Mouse (Mus musculus) macrophage (primary cell): ENCODE data around the gene Hbb-y. TPM values are rescaled to one million over a fixed set of nuclear protein-coding genes. Genes with fewer than 3 reads are reported as not detected.

Experiments used
- H3K27ac ChIP-seq: fragments of 350-480 bp; formaldehyde crosslinking; 2 replicates; pipeline ENCODE4 v1.9.0; 2021
- H3K36me3 ChIP-seq: fragments of 350-480 bp; formaldehyde crosslinking; 2 replicates; pipeline ENCODE4 v1.9.0; 2021; ENCODE audit errors: inconsistent target
- H3K4me3 ChIP-seq: fragments of 350-480 bp; formaldehyde crosslinking; 2 replicates; pipeline ENCODE4 v1.9.0; 2021; ENCODE audit errors: inconsistent target
- H3K79me2 ChIP-seq: fragments of 350-480 bp; formaldehyde crosslinking; 2 replicates; pipeline ENCODE4 v1.9.0; 2021; ENCODE audit errors: inconsistent target
- WGBS: methylation state at CpG from one replicate; pipeline ENCODE4 v1.1.7; 2026; ENCODE audit warnings: inconsistent platforms; ENCODE audit not compliant: missing documents; 5-methylcytosine and 5-hydroxymethylcytosine counted together
- polyA plus RNA-seq: library from polyadenylated mRNA; stranded (reverse); fragments of 250-400 nt; gene quantifications from 3 replicates; pipeline ENCODE4 v1.2.4, GENCODE M21; 2018; ENCODE audit warnings: inconsistent platforms
- total RNA-seq, 78 experiments: library from RNA; depleted of rRNA; stranded (reverse); fragments of 250-400 nt; gene quantifications; 1 replicate in 9 of 78; 2 replicates in 24 of 78; 3 replicates in 43 of 78; 4 replicates in 2 of 78; pipeline ENCODE4 v1.2.4; 2018; ENCODE audit warnings: inconsistent platforms in 56 of 78

The Hbb-y gene
- not detected for total RNA-seq (2018; cell fraction: chromatin; rRNA removed)
- not detected for total RNA-seq (2018; cell fraction: cytosol; rRNA removed)
- not detected for total RNA-seq (2018; cell fraction: nucleus; rRNA removed)
- not detected in 3 replicates for polyA plus RNA-seq

GRCm38 (mm10) chr7:103853090-103853489 is at the start of gene Hbb-y:
Gene Hbb-y, minus strand, starts transcription at chr7:103853216.
- H3K36me3 ChIP-seq, result no peaks in the 10 kb centered on the region
- no peak within 1 kb of the TSS for H3K4me3 ChIP-seq
- 92% methylated on average over 2 of the region's 2 CpGs for WGBS
- H3K79me2 ChIP-seq, result no peaks in the 10 kb centered on the region
- no peak within 1 kb of the TSS for H3K27ac ChIP-seq

GRCm38 (mm10) chr7:103894385-103894784 is 41.4 kb upstream of the Hbb-y start, which contains the start of gene Olfr64:
Gene Olfr64, minus strand, starts transcription at chr7:103894485.
- no peak within 1 kb of the TSS for H3K27ac ChIP-seq
- no peak within 1 kb of the TSS for H3K4me3 ChIP-seq
- no peaks in the 10 kb centered on the region for H3K36me3 ChIP-seq
- no peaks in the 10 kb centered on the region for H3K79me2 ChIP-seq
- 80% methylated on average over 1 of the region's 1 CpGs for WGBS

- H3K27ac ChIP-seq, result no peak within 1 kb of the TSS
- no peaks in the 10 kb centered on the region for H3K79me2 ChIP-seq
- H3K36me3 ChIP-seq, result no peaks in the 10 kb centered on the region
- no peak within 1 kb of the TSS for H3K4me3 ChIP-seq
These were observed 33.1 kb upstream of the Hbb-y start, which contains the start of gene Olfr66 for GRCm38 (mm10) chr7:103886152-103886551. Gene Olfr66, minus strand, starts transcription at chr7:103886252.

GRCm38 (mm10) chr7:103877093-103877492 is 24.1 kb upstream of the Hbb-y start:
- Histone ChIP-seq H3K4me3 (no peak overlapping the region), H3K79me2 (no peaks in the 10 kb centered on the region), H3K36me3 (no peaks in the 10 kb centered on the region), H3K27ac (no peak overlapping the region)
- 96% methylated on average over 2 of the region's 2 CpGs for WGBS

- no peak overlapping the region for H3K4me3 ChIP-seq
- no peaks in the 10 kb centered on the region for H3K79me2 ChIP-seq
- no peak overlapping the region for H3K27ac ChIP-seq
- 55% methylated on average over 5 of the region's 5 CpGs for WGBS
- no peaks in the 10 kb centered on the region for H3K36me3 ChIP-seq
These were observed 21.4 kb upstream of the Hbb-y start for GRCm38 (mm10) chr7:103874451-103874850.

GRCm38 (mm10) chr7:103873064-103873463 is 20.0 kb upstream of the Hbb-y start:
- Histone ChIP-seq H3K36me3 (no peaks in the 10 kb centered on the region), H3K27ac (no peak overlapping the region), H3K79me2 (no peaks in the 10 kb centered on the region), H3K4me3 (no peak overlapping the region)
- WGBS, result 0% methylated on average over 1 of the region's 1 CpGs

GRCm38 (mm10) chr7:103870667-103871066 is 17.7 kb upstream of the Hbb-y start:
- Histone ChIP-seq H3K4me3 (no peak overlapping the region), H3K36me3 (no peaks in the 10 kb centered on the region), H3K27ac (no peak overlapping the region), H3K79me2 (no peaks in the 10 kb centered on the region)

GRCm38 (mm10) chr7:103865716-103866115 is 12.7 kb upstream of the Hbb-y start:
- Histone ChIP-seq H3K4me3 (no peak overlapping the region), H3K27ac (no peak overlapping the region)

GRCm38 (mm10) chr7:103861531-103861930 is 8.5 kb upstream of the Hbb-y start:
- WGBS, result 64% methylated on average over 3 of the region's 3 CpGs
- Histone ChIP-seq H3K79me2 (no peaks in the 10 kb centered on the region), H3K36me3 (no peaks in the 10 kb centered on the region), H3K27ac (no peak overlapping the region), H3K4me3 (no peak overlapping the region)

More at GRCm38 (mm10) chr7:103865716-103866115, 12.7 kb upstream of the Hbb-y start:
- H3K36me3 ChIP-seq, result no peaks in the 10 kb centered on the region
- H3K79me2 ChIP-seq, result no peaks in the 10 kb centered on the region

- Histone ChIP-seq H3K36me3 (no peaks in the 10 kb centered on the region), H3K4me3 (no peak overlapping the region), H3K27ac (no peak overlapping the region), H3K79me2 (no peaks in the 10 kb centered on the region)
- WGBS, result 17% methylated on average over 1 of the region's 1 CpGs
These were observed 7.8 kb upstream of the Hbb-y start for GRCm38 (mm10) chr7:103860855-103861254.

- Histone ChIP-seq H3K4me3 (no peak overlapping the region), H3K36me3 (no peaks in the 10 kb centered on the region), H3K27ac (no peak overlapping the region), H3K79me2 (no peaks in the 10 kb centered on the region)
- 46% methylated on average over 2 of the region's 2 CpGs for WGBS
These were observed 6.1 kb upstream of the Hbb-y start for GRCm38 (mm10) chr7:103859076-103859475.

- Histone ChIP-seq H3K4me3 (no peak overlapping the region), H3K36me3 (no peaks in the 10 kb centered on the region), H3K79me2 (no peaks in the 10 kb centered on the region), H3K27ac (no peak overlapping the region)
- WGBS, result 87% methylated on average over 1 of the region's 1 CpGs
These were observed 1.7 kb upstream of the Hbb-y start for GRCm38 (mm10) chr7:103854669-103855068.

GRCm38 (mm10) chr7:103844525-103845325 is 8.3 kb downstream of the Hbb-y start:
- Histone ChIP-seq H3K4me3 (no peak overlapping the region), H3K79me2 (no peaks in the 10 kb centered on the region), H3K27ac (no peak overlapping the region), H3K36me3 (no peaks in the 10 kb centered on the region)
- WGBS, result 64% methylated on average over 1 of the region's 2 CpGs

GRCm38 (mm10) chr7:103843034-103843433 is 10.0 kb downstream of the Hbb-y start, which contains the start of gene Hbb-bh1:
Gene Hbb-bh1, minus strand, starts transcription at chr7:103843164.
- no peak within 1 kb of the TSS for H3K4me3 ChIP-seq
- no peaks in the 10 kb centered on the region for H3K36me3 ChIP-seq
- WGBS, result 96% methylated on average over 2 of the region's 2 CpGs
- no peaks in the 10 kb centered on the region for H3K79me2 ChIP-seq
- H3K27ac ChIP-seq, result no peak within 1 kb of the TSS

- H3K27ac ChIP-seq, result no peak within 1 kb of the TSS
- 76% methylated on average over 3 of the region's 3 CpGs for WGBS
- no peaks in the 10 kb centered on the region for H3K36me3 ChIP-seq
These were observed 12.7 kb downstream of the Hbb-y start, which contains the start of gene Hbb-bh2 for GRCm38 (mm10) chr7:103840268-103840667. Gene Hbb-bh2, minus strand, starts transcription at chr7:103840520.

More at GRCm38 (mm10) chr7:103840268-103840667, 12.7 kb downstream of the Hbb-y start, which contains the start of gene Hbb-bh2:
- no peaks in the 10 kb centered on the region for H3K79me2 ChIP-seq
- no peak within 1 kb of the TSS for H3K4me3 ChIP-seq
